ENCODE assay signal across 28 mouse cellular contexts in the genomic region with DNA sequence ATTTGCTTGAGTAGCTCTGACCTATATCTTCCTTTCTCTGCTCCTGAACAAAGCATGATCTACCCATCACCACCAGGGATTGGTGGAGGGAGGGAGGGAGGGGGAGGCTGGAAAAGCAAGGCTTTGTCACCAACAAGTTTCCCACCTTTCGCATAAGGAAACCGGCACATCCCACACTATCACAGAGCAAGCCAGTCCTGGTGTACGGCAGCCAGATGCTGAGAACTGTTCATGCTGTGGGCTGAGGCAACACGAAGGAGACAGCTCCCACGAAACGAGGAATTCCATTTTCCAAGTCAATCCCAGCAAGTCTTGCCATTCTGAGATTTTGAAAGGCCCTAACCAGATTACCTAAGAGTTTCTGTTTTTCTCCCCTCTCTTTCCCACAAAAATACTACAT. TPM values are rescaled to one million over a fixed set of nuclear protein-coding genes. Genes with fewer than 3 reads are reported as not detected.
A peak's percentile ranks its signal among the peaks of the same experiment; 100 is the strongest.
DNase-seq lines count a peak whose midpoint lies in the region.
"Had no signal": no experiment of that assay in that cellular context is flagged by ENCODE, and none has a peak within 500 bp of the region (broad histone marks: within the 10 kb centered on the region; RNA-seq: fewer than 3 reads in every experiment).

No protein-coding gene starts in this region.

- H3K4me3 ChIP-seq in heart, embryonic 10.5 days = no peak overlapping the region
- H3K4me3 ChIP-seq: embryonic facial prominence, embryonic 12.5 days; limb, embryonic 10.5 days; limb, embryonic 15.5 days; liver, embryonic 13.5 days had no signal

- H3K9me3 ChIP-seq in heart, embryonic 10.5 days = no peaks in the 10 kb centered on the region
- H3K9me3 ChIP-seq: embryonic facial prominence, embryonic 12.5 days; limb, embryonic 10.5 days; limb, embryonic 15.5 days; liver, embryonic 13.5 days had no signal

- H3K4me1 ChIP-seq in heart, embryonic 10.5 days = no peaks in the 10 kb centered on the region
- H3K4me1 ChIP-seq: liver, embryonic 13.5 days had no signal

- 84% methylated on average over 6 of the region's 6 CpGs for WGBS in heart, embryonic 10.5 days

- DNase-seq in heart, adult 11 months = peak; percentile 22
- no peak for DNase-seq in heart, embryonic 10.5 days (ENCODE audit: low spot score)
- peak; percentile 85 for DNase-seq in right cerebral cortex, adult 18-20 months
- no peak for DNase-seq in right cerebral cortex, postnatal 14 days
- DNase-seq in left cerebral cortex, adult 9 months (ENCODE audit: low spot score in 2 of 2) = peak; percentile 56 to 77
- DNase-seq in right cerebral cortex, postnatal 36 days (ENCODE audit: low spot score in 2 of 2) = peak; percentile 58 to 82
- no peak for DNase-seq in retina, postnatal 1 day
- DNase-seq: adrenal gland, postnatal 14 days; cerebellum, adult 11-12 months; cerebellum, adult 9-11 months; embryo, embryonic 11 days; heart, postnatal 14 days; kidney, adult 18-20 months; kidney, postnatal 4 days; layer of hippocampus, adult 9-11 months; liver, embryonic 13.5 days; lung, adult 18-20 months; midbrain, embryonic 14.5 days; spleen, adult 18-20 months; thymus, adult 2 months; thymus, postnatal 36 days had no signal

- H3K27ac ChIP-seq in heart, embryonic 10.5 days = no peak overlapping the region
- H3K27ac ChIP-seq: embryonic facial prominence, embryonic 12.5 days; kidney, postnatal 0 days; limb, embryonic 10.5 days; limb, embryonic 15.5 days; liver, embryonic 13.5 days; macrophage; stomach, postnatal 0 days had no signal

- H3K36me3 ChIP-seq in heart, embryonic 10.5 days = no peaks in the 10 kb centered on the region
- H3K36me3 ChIP-seq: embryonic facial prominence, embryonic 12.5 days; limb, embryonic 15.5 days; liver, embryonic 13.5 days had no signal

- H3K27me3 ChIP-seq in heart, embryonic 10.5 days (ENCODE audit: insufficient read depth, poor library complexity, severe bottlenecking) = no peaks in the 10 kb centered on the region; the same call in 1 of the 2 replicates
- H3K27me3 ChIP-seq: embryonic facial prominence, embryonic 12.5 days; limb, embryonic 15.5 days had no signal

RNA-seq across cellular contexts. Expression of a gene that starts 6.6 kb away (rescaled TPM):
- polyA plus RNA-seq in heart, embryonic 10.5 days (2016; fragmentation: Nextera tagmentation; extraction: Ambion mirVana) = 4.4 and 9.3 TPM in 2 replicates
- polyA plus RNA-seq: CD4-positive, CD25-positive, alpha-beta regulatory T cell, adult 4 months had no signal

Comparison
In these comparisons a context has a peak if more than half of its experiments do, and no peak if none do; other contexts are left out.
1. DNase-seq: peak in heart, adult 11 months (single experiment), right cerebral cortex, adult 18-20 months (single experiment), left cerebral cortex, adult 9 months (2 of 2) and right cerebral cortex, postnatal 36 days (2 of 2); none in heart, embryonic 10.5 days (single experiment), right cerebral cortex, postnatal 14 days (single experiment) and retina, postnatal 1 day (single experiment).